Mouse (Mus musculus): Measurements from ENCODE around the gene Klf15. TPM values are rescaled to one million over a fixed set of nuclear protein-coding genes. Genes with fewer than 3 reads are reported as not detected.

The Klf15 gene
- polyA plus RNA-seq, 1 experiment from 2014 or later = 25.8 TPM

GRCm38 (mm10) chr6:90475176-90475853 is 12.9 kb downstream of the Klf15 start:
- Histone ChIP-seq H3K4me3 (ENCODE audit: low read depth, low read length) (no peak overlapping the region), H3K4me1 (ENCODE audit: control insufficient read depth, low read depth, low read length) (no peaks in the 10 kb centered on the region; the same call in 1 of the 2 replicates), H3K9ac (ENCODE audit: low read depth, low read length) (no peak overlapping the region), H3K36me3 (ENCODE audit: control insufficient read depth, insufficient read depth) (no peaks in the 10 kb centered on the region; the same call in 1 of the 2 replicates), H3K27ac (ENCODE audit: low read length) (peak overlapping the region; percentile 22; the same call in 1 of the 2 replicates), H3K4me2 (ENCODE audit: low read depth, low read length) (no peak overlapping the region), H3K27me3 (ENCODE audit: control insufficient read depth, insufficient read depth, low read depth, low read length) (no peaks in the 10 kb centered on the region), H3K9me3 (replicated peaks; ENCODE audit: control insufficient read depth, low read length) (no peaks in the 10 kb centered on the region)
- WGBS (ENCODE audit: insufficient replicate concordance) = 56% methylated on average over 4 of the region's 4 CpGs
- ATAC-seq (ENCODE audit: low read depth) = no peak

GRCm38 (mm10) chr6:90475854-90476212 is 13.5 kb downstream of the Klf15 start:
- Histone ChIP-seq H3K27ac (ENCODE audit: low read length) (no peak overlapping the region; the same call in 1 of the 2 replicates), H3K4me1 (ENCODE audit: control insufficient read depth, low read depth, low read length) (no peaks in the 10 kb centered on the region; the same call in 1 of the 2 replicates), H3K4me2 (ENCODE audit: low read depth, low read length) (no peak overlapping the region), H3K27me3 (ENCODE audit: control insufficient read depth, insufficient read depth, low read depth, low read length) (no peaks in the 10 kb centered on the region), H3K4me3 (ENCODE audit: low read depth, low read length) (no peak overlapping the region), H3K9me3 (replicated peaks; ENCODE audit: control insufficient read depth, low read length) (no peaks in the 10 kb centered on the region), H3K36me3 (ENCODE audit: control insufficient read depth, insufficient read depth) (no peaks in the 10 kb centered on the region; the same call in 1 of the 2 replicates), H3K9ac (ENCODE audit: low read depth, low read length) (no peak overlapping the region)
- ATAC-seq (ENCODE audit: low read depth) = peak; percentile 58
- 57% methylated on average over 3 of the region's 3 CpGs for WGBS (ENCODE audit: insufficient replicate concordance)

DNA sequence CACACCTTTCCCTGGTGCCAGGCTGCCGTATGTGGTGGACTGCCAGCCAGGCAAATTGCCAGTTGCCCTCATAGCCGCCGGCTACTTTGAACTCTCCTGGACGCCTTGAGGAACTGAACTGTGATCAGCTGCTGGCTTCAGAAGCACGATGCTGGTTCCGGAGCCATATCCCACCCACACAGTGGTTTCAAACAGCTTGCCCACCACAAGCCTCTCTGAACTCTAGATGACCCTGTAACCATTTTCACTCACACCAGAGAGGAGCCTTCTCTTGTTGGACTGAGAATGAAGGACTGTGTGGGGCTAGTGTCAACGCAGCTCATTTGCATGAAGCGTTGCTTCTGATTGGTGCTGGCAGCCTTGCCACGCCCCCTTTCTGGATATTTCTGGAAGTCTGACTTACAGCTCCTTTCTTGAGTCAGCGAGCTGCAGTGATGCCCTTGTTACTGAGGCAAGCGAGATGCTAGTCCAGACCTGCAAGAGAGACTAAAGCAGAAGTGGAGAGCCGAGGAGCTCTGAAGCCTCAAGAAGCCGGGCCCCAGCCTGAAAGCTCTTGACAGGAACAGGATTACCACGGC is 14.7 kb downstream of the Klf15 start:
- Histone ChIP-seq H3K4me1 (ENCODE audit: control insufficient read depth, low read depth, low read length) (no peaks in the 10 kb centered on the region; the same call in 1 of the 2 replicates), H3K9me3 (replicated peaks; ENCODE audit: control insufficient read depth, low read length) (no peaks in the 10 kb centered on the region), H3K9ac (ENCODE audit: low read depth, low read length) (no peak overlapping the region), H3K4me3 (ENCODE audit: low read depth, low read length) (no peak overlapping the region), H3K4me2 (ENCODE audit: low read depth, low read length) (no peak overlapping the region), H3K36me3 (ENCODE audit: control insufficient read depth, insufficient read depth) (no peaks in the 10 kb centered on the region), H3K27ac (ENCODE audit: low read length) (no peak overlapping the region), H3K27me3 (ENCODE audit: control insufficient read depth, insufficient read depth, low read depth, low read length) (no peaks in the 10 kb centered on the region)
- WGBS (ENCODE audit: insufficient replicate concordance) = 37% methylated on average over 14 of the region's 14 CpGs
- no peak for ATAC-seq (ENCODE audit: low read depth)

- no peaks in the 10 kb centered on the region for H3K27me3 ChIP-seq (ENCODE audit: control insufficient read depth, insufficient read depth, low read depth, low read length)
- H3K9me3 ChIP-seq (replicated peaks; ENCODE audit: control insufficient read depth, low read length) = no peaks in the 10 kb centered on the region
- H3K4me3 ChIP-seq (ENCODE audit: low read depth, low read length) = no peak overlapping the region
- no peak overlapping the region for H3K9ac ChIP-seq (ENCODE audit: low read depth, low read length)
- H3K27ac ChIP-seq (ENCODE audit: low read length) = no peak overlapping the region
- H3K4me1 ChIP-seq (ENCODE audit: control insufficient read depth, low read depth, low read length) = no peaks in the 10 kb centered on the region; the same call in 1 of the 2 replicates
- H3K4me2 ChIP-seq (ENCODE audit: low read depth, low read length) = no peak overlapping the region
- ATAC-seq (ENCODE audit: low read depth) = peak; percentile 35; the same call in 1 of the 2 replicates
- no peaks in the 10 kb centered on the region for H3K36me3 ChIP-seq (ENCODE audit: control insufficient read depth, insufficient read depth)
- WGBS (ENCODE audit: insufficient replicate concordance) = 29% methylated on average over 3 of the region's 3 CpGs
Observed at GRCm38 (mm10) chr6:90484249-90484648, 21.9 kb downstream of the Klf15 start.

- ATAC-seq (ENCODE audit: low read depth) = no peak
- no peaks in the 10 kb centered on the region for H3K9me3 ChIP-seq (replicated peaks; ENCODE audit: control insufficient read depth, low read length)
- WGBS (ENCODE audit: insufficient replicate concordance) = 55% methylated on average over 5 of the region's 5 CpGs
- H3K4me3 ChIP-seq (ENCODE audit: low read depth, low read length) = no peak overlapping the region
- H3K4me1 ChIP-seq (ENCODE audit: control insufficient read depth, low read depth, low read length) = no peaks in the 10 kb centered on the region; the same call in 1 of the 2 replicates
- H3K4me2 ChIP-seq (ENCODE audit: low read depth, low read length) = no peak overlapping the region
- no peaks in the 10 kb centered on the region for H3K27me3 ChIP-seq (ENCODE audit: control insufficient read depth, insufficient read depth, low read depth, low read length)
- H3K27ac ChIP-seq (ENCODE audit: low read length) = no peak overlapping the region
- H3K36me3 ChIP-seq (ENCODE audit: control insufficient read depth, insufficient read depth) = no peaks in the 10 kb centered on the region
- H3K9ac ChIP-seq (ENCODE audit: low read depth, low read length) = no peak overlapping the region
Observed at GRCm38 (mm10) chr6:90484876-90485275, 22.5 kb downstream of the Klf15 start.

- 67% methylated on average over 12 of the region's 12 CpGs for WGBS (ENCODE audit: insufficient replicate concordance)
- H3K9me3 ChIP-seq (replicated peaks; ENCODE audit: control insufficient read depth, low read length) = no peaks in the 10 kb centered on the region
- H3K27ac ChIP-seq (ENCODE audit: low read length) = no peak within 1 kb of the TSS
- no peak for ATAC-seq (ENCODE audit: low read depth)
- no peak within 1 kb of the TSS for H3K4me2 ChIP-seq (ENCODE audit: low read depth, low read length)
- H3K4me3 ChIP-seq (ENCODE audit: low read depth, low read length) = no peak within 1 kb of the TSS
- no peaks in the 10 kb centered on the region; the same call in 1 of the 2 replicates for H3K4me1 ChIP-seq (ENCODE audit: control insufficient read depth, low read depth, low read length)
- H3K36me3 ChIP-seq (ENCODE audit: control insufficient read depth, insufficient read depth) = no peaks in the 10 kb centered on the region
- H3K9ac ChIP-seq (ENCODE audit: low read depth, low read length) = no peak within 1 kb of the TSS
- no peaks in the 10 kb centered on the region for H3K27me3 ChIP-seq (ENCODE audit: control insufficient read depth, insufficient read depth, low read depth, low read length)
Observed at GRCm38 (mm10) chr6:90486176-90486921, 24.0 kb downstream of the Klf15 start, which contains the start of gene Aldh1l1. Aldh1l1 (plus strand) TSS chr6:90486427.

DNA sequence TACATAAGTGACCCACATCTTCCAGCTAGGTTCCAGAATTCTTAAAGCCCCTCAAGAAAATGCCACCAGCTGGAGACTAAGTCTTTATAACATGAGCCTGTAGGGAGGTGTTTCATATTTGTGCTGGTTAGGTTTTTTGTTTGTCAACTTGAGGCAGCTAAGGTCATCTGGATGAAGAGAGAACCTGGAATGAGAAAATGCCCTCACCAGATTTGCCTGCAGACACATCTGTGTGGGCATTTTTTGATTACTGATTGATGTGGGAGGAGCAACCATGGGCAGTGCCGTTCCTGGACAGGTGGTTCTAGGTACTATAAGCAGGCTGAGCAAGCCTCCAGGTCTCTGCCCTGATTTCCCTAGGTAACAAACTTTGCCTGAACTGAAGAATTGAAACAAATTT is 25.2 kb downstream of the Klf15 start:
- no peaks in the 10 kb centered on the region for H3K9me3 ChIP-seq (replicated peaks; ENCODE audit: control insufficient read depth, low read length)
- no peak for ATAC-seq (ENCODE audit: low read depth)
- no peak overlapping the region for H3K27ac ChIP-seq (ENCODE audit: low read length)
- no peak overlapping the region for H3K4me2 ChIP-seq (ENCODE audit: low read depth, low read length)
- H3K9ac ChIP-seq (ENCODE audit: low read depth, low read length) = no peak overlapping the region
- no peaks in the 10 kb centered on the region for H3K36me3 ChIP-seq (ENCODE audit: control insufficient read depth, insufficient read depth)
- no peak overlapping the region for H3K4me3 ChIP-seq (ENCODE audit: low read depth, low read length)
- no peaks in the 10 kb centered on the region; the same call in 1 of the 2 replicates for H3K4me1 ChIP-seq (ENCODE audit: control insufficient read depth, low read depth, low read length)
- no peaks in the 10 kb centered on the region for H3K27me3 ChIP-seq (ENCODE audit: control insufficient read depth, insufficient read depth, low read depth, low read length)
- 55% methylated on average over 1 of the region's 1 CpGs for WGBS (ENCODE audit: insufficient replicate concordance)

- Histone ChIP-seq H3K4me2 (ENCODE audit: low read depth, low read length) (no peak overlapping the region), H3K9me3 (replicated peaks; ENCODE audit: control insufficient read depth, low read length) (no peaks in the 10 kb centered on the region), H3K27ac (ENCODE audit: low read length) (no peak overlapping the region), H3K9ac (ENCODE audit: low read depth, low read length) (no peak overlapping the region), H3K4me3 (ENCODE audit: low read depth, low read length) (no peak overlapping the region), H3K4me1 (ENCODE audit: control insufficient read depth, low read depth, low read length) (no peaks in the 10 kb centered on the region; the same call in 1 of the 2 replicates), H3K27me3 (ENCODE audit: control insufficient read depth, insufficient read depth, low read depth, low read length) (no peaks in the 10 kb centered on the region), H3K36me3 (ENCODE audit: control insufficient read depth, insufficient read depth) (no peaks in the 10 kb centered on the region)
- WGBS (ENCODE audit: insufficient replicate concordance) = 54% methylated on average over 3 of the region's 3 CpGs
- no peak for ATAC-seq (ENCODE audit: low read depth)
Observed at GRCm38 (mm10) chr6:90489532-90489931, 27.2 kb downstream of the Klf15 start.
